Mouse (Mus musculus): ENCODE results near the gene Hs6st3. TPM values are rescaled to one million over a fixed set of nuclear protein-coding genes. Genes with fewer than 3 reads are reported as not detected.

Gene Hs6st3
- polyA plus RNA-seq, 1 experiment = 0.44 TPM

- Histone ChIP-seq H3K4me3 (ENCODE audit: control insufficient read depth, low read depth, low read length) (no peak overlapping the region), H3K36me3 (ENCODE audit: control insufficient read depth, insufficient read depth, low read length) (no peaks in the 10 kb centered on the region), H3K27ac (ENCODE audit: control insufficient read depth, insufficient read depth, low read depth, low read length) (no peak overlapping the region), H3K27me3 (ENCODE audit: control insufficient read depth, insufficient read depth, low read length) (no peaks in the 10 kb centered on the region), H3K4me1 (ENCODE audit: control insufficient read depth, insufficient read depth, low read length) (no peaks in the 10 kb centered on the region; the same call in 1 of the 2 replicates)
- no peak for TF ChIP-seq CTCF (IDR thresholded peaks at IDR 0.05; ENCODE audit: control insufficient read depth, insufficient read depth, insufficient replicate concordance, low read depth, low read length)
- TF ChIP-seq POLR2A (IDR thresholded peaks at IDR 0.05; ENCODE audit: control insufficient read depth, low read depth, low read length) = no peak
Measured at GRCm38 (mm10) chr14:119367866-119368425, 229.8 kb downstream of the Hs6st3 start.

GRCm38 (mm10) chr14:119369274-119369673, 231.1 kb downstream of the Hs6st3 start:
- Histone ChIP-seq H3K4me1 (ENCODE audit: control insufficient read depth, insufficient read depth, low read length) (no peaks in the 10 kb centered on the region; the same call in 1 of the 2 replicates), H3K27me3 (ENCODE audit: control insufficient read depth, insufficient read depth, low read length) (no peaks in the 10 kb centered on the region), H3K36me3 (ENCODE audit: control insufficient read depth, insufficient read depth, low read length) (no peaks in the 10 kb centered on the region), H3K4me3 (ENCODE audit: control insufficient read depth, low read depth, low read length) (peak overlapping the region; percentile 3; the same call in 1 of the 2 replicates), H3K27ac (ENCODE audit: control insufficient read depth, insufficient read depth, low read depth, low read length) (no peak overlapping the region)
- TF ChIP-seq POLR2A (IDR thresholded peaks at IDR 0.05; ENCODE audit: control insufficient read depth, low read depth, low read length) = no peak
- no peak for TF ChIP-seq CTCF (IDR thresholded peaks at IDR 0.05; ENCODE audit: control insufficient read depth, insufficient read depth, insufficient replicate concordance, low read depth, low read length)

DNA sequence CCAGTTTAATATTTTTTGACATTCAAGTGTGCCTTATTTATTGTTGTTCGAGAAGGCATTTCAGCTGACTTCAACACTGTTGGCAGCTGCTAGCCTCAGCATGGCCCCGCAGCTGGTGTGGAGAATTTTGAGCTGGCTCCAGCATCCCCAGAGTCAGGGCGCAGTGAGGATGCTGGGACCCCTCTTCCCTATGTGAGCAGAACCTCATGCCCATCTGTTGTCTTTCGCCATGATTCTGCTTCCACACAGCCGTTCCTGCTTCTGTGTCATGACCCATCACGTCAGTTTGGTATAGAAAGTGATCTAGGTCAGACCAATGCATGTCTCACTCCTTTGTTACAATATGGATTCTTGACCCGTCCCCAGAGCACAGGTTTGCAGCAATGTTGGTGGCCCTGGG, 231.9 kb downstream of the Hs6st3 start:
- Histone ChIP-seq H3K27me3 (ENCODE audit: control insufficient read depth, insufficient read depth, low read length) (no peaks in the 10 kb centered on the region), H3K4me1 (ENCODE audit: control insufficient read depth, insufficient read depth, low read length) (no peaks in the 10 kb centered on the region; the same call in 1 of the 2 replicates), H3K36me3 (ENCODE audit: control insufficient read depth, insufficient read depth, low read length) (no peaks in the 10 kb centered on the region), H3K27ac (ENCODE audit: control insufficient read depth, insufficient read depth, low read depth, low read length) (no peak overlapping the region), H3K4me3 (ENCODE audit: control insufficient read depth, low read depth, low read length) (no peak overlapping the region)
- TF ChIP-seq CTCF (IDR thresholded peaks at IDR 0.05; ENCODE audit: control insufficient read depth, insufficient read depth, insufficient replicate concordance, low read depth, low read length) = no peak

DNA sequence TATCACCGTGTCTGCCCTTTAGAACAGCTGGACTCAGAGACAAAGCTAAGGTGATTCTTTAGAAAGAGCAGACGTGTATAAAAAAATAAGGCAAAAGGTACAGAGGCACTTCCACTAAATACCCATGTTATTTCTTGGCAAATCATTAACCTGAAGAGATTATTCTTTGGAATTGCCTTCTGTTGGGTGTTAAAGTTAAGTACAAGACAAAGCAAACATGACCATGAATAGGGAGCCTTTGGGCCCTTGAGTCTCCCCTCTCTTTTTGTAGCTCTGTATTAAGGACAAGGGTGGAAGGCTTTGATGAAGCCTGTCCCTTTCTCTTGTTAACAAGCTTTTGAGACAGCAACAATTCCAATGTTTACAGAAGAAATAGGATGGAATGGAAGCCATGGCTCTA, 241.2 kb downstream of the Hs6st3 start:
- H3K36me3 ChIP-seq (ENCODE audit: control insufficient read depth, insufficient read depth, low read length) = no peaks in the 10 kb centered on the region
- H3K27me3 ChIP-seq (ENCODE audit: control insufficient read depth, insufficient read depth, low read length) = no peaks in the 10 kb centered on the region
- no peak overlapping the region for H3K4me3 ChIP-seq (ENCODE audit: control insufficient read depth, low read depth, low read length)
- H3K4me1 ChIP-seq (ENCODE audit: control insufficient read depth, insufficient read depth, low read length) = no peaks in the 10 kb centered on the region
- no peak overlapping the region for H3K27ac ChIP-seq (ENCODE audit: control insufficient read depth, insufficient read depth, low read depth, low read length)
- TF ChIP-seq POLR2A (IDR thresholded peaks at IDR 0.05; ENCODE audit: control insufficient read depth, low read depth, low read length) (no peak), CTCF (IDR thresholded peaks at IDR 0.05; ENCODE audit: control insufficient read depth, insufficient read depth, insufficient replicate concordance, low read depth, low read length) (no peak)

DNA sequence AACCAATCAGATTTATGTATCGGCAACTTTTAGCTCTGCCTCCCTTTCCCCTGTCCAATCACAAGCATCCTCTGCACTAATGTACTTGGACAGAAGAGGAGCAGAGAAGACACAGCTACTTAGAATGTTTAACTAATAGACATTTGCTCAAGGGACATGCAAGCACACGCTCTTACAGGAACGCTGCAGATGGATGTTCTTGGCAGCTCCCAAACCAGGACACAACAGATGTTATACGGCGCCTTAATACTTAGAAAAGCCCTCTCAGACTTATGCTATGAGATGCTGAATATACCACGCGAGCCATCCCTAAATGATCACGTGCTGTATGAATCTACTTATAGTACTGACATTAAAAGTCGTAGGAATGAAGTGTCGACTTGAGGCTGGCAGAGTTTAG, 263.5 kb downstream of the Hs6st3 start:
- no peak overlapping the region for H3K4me3 ChIP-seq (ENCODE audit: control insufficient read depth, low read depth, low read length)
- H3K27ac ChIP-seq (ENCODE audit: control insufficient read depth, insufficient read depth, low read depth, low read length) = no peak overlapping the region
- no peaks in the 10 kb centered on the region for H3K36me3 ChIP-seq (ENCODE audit: control insufficient read depth, insufficient read depth, low read length)
- H3K4me1 ChIP-seq (ENCODE audit: control insufficient read depth, insufficient read depth, low read length) = no peaks in the 10 kb centered on the region
- no peaks in the 10 kb centered on the region for H3K27me3 ChIP-seq (ENCODE audit: control insufficient read depth, insufficient read depth, low read length)
- no peak for TF ChIP-seq CTCF (IDR thresholded peaks at IDR 0.05; ENCODE audit: control insufficient read depth, insufficient read depth, insufficient replicate concordance, low read depth, low read length)
- no peak for TF ChIP-seq POLR2A (IDR thresholded peaks at IDR 0.05; ENCODE audit: control insufficient read depth, low read depth, low read length)

GRCm38 (mm10) chr14:119409334-119410050, 271.4 kb downstream of the Hs6st3 start:
- no peaks in the 10 kb centered on the region for H3K27me3 ChIP-seq (ENCODE audit: control insufficient read depth, insufficient read depth, low read length)
- H3K27ac ChIP-seq (ENCODE audit: control insufficient read depth, insufficient read depth, low read depth, low read length) = no peak overlapping the region
- H3K4me1 ChIP-seq (ENCODE audit: control insufficient read depth, insufficient read depth, low read length) = no peaks in the 10 kb centered on the region
- no peaks in the 10 kb centered on the region for H3K36me3 ChIP-seq (ENCODE audit: control insufficient read depth, insufficient read depth, low read length)
- H3K4me3 ChIP-seq (ENCODE audit: control insufficient read depth, low read depth, low read length) = no peak overlapping the region
- TF ChIP-seq CTCF (IDR thresholded peaks at IDR 0.05; ENCODE audit: control insufficient read depth, insufficient read depth, insufficient replicate concordance, low read depth, low read length) = no peak
- no peak for TF ChIP-seq POLR2A (IDR thresholded peaks at IDR 0.05; ENCODE audit: control insufficient read depth, low read depth, low read length)

GRCm38 (mm10) chr14:119422894-119423293, 284.8 kb downstream of the Hs6st3 start:
- Histone ChIP-seq H3K4me1 (ENCODE audit: control insufficient read depth, insufficient read depth, low read length) (no peaks in the 10 kb centered on the region), H3K27me3 (ENCODE audit: control insufficient read depth, insufficient read depth, low read length) (no peaks in the 10 kb centered on the region), H3K27ac (ENCODE audit: control insufficient read depth, insufficient read depth, low read depth, low read length) (no peak overlapping the region), H3K36me3 (ENCODE audit: control insufficient read depth, insufficient read depth, low read length) (no peaks in the 10 kb centered on the region), H3K4me3 (ENCODE audit: control insufficient read depth, low read depth, low read length) (no peak overlapping the region)
- TF ChIP-seq CTCF (IDR thresholded peaks at IDR 0.05; ENCODE audit: control insufficient read depth, insufficient read depth, insufficient replicate concordance, low read depth, low read length) (no peak), POLR2A (IDR thresholded peaks at IDR 0.05; ENCODE audit: control insufficient read depth, low read depth, low read length) (no peak)
